Mouse (Mus musculus) kidney, postnatal 25 days (tissue): ENCODE results near the gene Mrpl54.
A peak's percentile ranks its signal among the peaks of the same experiment; 100 is the strongest.

Experiments
- DNase-seq, 2 experiments: peaks; one replicate each; pipeline ENCODE4 v3.0.0; 2021; ENCODE audit warnings: mixed read lengths in 2 of 2

The Mrpl54 gene

GRCm38 (mm10) chr10:81259225-81259884 lies 7.4 kb downstream of the Mrpl54 start:
- DNase-seq, result no peak

- no peak for DNase-seq
These were observed 9.3 kb downstream of the Mrpl54 start for GRCm38 (mm10) chr10:81257158-81258039.

- no peak for DNase-seq
These were observed 11.8 kb downstream of the Mrpl54 start for GRCm38 (mm10) chr10:81254886-81255285.

DNA sequence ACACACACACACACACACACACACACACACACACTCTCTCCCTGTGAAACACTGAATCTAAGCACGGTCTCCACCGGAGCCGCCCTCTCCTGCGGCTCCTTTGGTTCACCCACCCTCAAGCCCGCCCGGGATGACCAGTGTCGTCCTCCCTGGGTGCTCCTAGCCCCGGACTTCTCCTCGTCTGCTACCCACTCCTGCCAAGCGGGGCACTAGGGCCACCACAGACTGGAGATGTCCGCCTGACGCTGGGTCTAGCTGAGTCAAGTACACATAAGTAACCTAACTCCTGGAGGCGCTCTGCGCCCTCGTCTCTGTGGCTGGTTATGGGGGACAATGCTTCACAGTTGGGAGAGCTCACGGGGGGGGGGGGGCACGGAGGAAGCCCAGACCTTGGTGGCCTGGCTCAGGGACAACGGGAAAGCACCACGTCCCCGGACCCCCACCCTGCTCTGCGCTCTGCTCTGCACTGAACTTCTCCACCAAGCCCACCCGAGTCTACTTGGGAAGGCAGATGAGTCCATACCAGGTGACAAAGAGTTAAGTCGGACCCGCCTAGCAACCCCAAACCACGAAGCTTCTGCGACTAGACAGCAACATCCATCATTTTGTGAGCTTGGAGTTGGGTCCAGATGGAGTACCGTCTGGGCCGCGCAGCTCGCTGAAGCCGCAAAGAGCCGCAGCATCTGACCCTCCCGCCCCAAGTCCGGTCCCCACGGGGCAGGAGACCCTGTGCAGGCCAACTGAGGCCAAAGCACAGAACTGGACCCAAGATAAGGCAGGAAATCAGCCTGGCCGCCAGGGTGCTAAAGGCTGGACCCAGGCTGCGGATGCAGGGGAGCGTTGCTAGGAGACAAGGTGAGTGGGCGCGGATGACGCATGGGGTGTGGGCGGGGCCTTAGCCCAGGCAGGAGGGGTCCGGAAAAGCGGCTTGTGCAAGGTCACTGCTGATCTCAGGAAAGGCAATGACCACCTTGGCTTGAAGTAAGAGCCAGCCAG lies 14.0 kb downstream of the Mrpl54 start, which contains the start of gene Matk:
Gene Matk (plus strand): TSS at position 512 of the 996 bp plus-strand sequence.
- DNase-seq, result peak; percentile 48 to 65

- peak in 1 of 2 experiments; percentile 25 for DNase-seq
These were observed 17.3 kb downstream of the Mrpl54 start for GRCm38 (mm10) chr10:81249442-81249841.

DNA sequence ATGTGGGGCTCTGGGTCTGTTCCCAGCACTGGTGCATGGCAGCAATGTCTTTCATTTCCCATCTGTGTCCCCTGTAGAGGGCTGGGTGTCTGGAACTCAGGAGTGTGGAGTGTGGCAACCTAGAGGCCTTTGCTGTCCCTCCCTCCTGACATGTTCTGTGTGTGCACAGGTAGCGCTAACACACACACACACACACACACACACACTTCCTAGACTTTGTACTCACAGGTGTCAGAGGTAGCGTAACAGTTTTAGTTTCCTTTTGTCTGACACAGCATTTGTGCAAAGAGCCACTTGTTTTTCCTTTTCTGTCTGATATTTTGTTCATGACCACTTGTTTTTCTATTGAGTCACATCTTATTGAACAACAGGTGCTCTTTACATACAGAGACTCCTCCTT lies 18.9 kb downstream of the Mrpl54 start:
- DNase-seq, result no peak

DNA sequence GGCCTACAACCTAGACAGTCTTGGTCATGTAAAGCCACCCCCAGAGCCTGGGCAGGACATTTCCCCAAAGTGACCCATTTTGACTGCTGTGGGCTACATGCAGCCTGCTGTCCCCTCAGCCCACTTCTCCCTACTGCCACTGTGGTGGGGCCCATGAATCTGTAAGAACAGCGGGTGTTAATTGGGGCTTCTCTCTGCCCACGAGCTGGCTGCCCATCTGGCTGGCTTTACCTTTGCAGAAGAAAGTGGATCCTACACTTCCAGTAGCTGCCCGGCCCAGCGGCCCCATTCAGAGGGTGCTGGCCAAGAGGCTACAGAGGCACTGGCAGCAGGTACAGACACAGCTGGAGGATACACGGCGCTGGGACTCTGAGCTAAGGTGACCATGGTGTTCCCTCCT lies 21.6 kb downstream of the Mrpl54 start:
- DNase-seq, result no peak

- DNase-seq, result peak; percentile 79 to 84
These were observed 22.1 kb downstream of the Mrpl54 start for GRCm38 (mm10) chr10:81244595-81244994.

- no peak for DNase-seq
These were observed 22.6 kb downstream of the Mrpl54 start for GRCm38 (mm10) chr10:81244146-81244545.

- no peak for DNase-seq
These were observed 24.7 kb downstream of the Mrpl54 start for GRCm38 (mm10) chr10:81242021-81242420.

- peak in 1 of 2 experiments; percentile 65 for DNase-seq
These were observed 25.9 kb downstream of the Mrpl54 start for GRCm38 (mm10) chr10:81240876-81241275.

DNA sequence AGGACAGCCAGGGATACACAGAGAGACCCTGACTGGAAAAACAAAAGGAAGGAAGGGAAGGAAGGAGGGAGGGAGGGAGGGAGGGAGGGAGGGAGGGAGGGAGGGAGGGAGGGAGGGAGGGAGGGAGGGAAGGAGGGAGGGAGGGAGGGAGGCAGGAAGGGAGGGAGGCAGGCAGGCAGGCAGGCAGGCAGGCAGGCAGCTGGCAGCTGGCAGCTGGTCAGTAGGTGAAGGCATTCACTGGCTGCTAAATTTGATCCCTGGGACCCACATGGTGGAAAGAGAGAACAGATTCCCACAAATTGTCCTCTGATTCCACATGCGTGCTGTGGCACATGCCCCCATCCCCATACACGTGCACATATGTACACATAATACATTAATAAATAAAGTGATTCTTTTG lies 28.1 kb downstream of the Mrpl54 start:
- no peak for DNase-seq

- no peak for DNase-seq
These were observed 30.1 kb downstream of the Mrpl54 start for GRCm38 (mm10) chr10:81236471-81237268.

DNA sequence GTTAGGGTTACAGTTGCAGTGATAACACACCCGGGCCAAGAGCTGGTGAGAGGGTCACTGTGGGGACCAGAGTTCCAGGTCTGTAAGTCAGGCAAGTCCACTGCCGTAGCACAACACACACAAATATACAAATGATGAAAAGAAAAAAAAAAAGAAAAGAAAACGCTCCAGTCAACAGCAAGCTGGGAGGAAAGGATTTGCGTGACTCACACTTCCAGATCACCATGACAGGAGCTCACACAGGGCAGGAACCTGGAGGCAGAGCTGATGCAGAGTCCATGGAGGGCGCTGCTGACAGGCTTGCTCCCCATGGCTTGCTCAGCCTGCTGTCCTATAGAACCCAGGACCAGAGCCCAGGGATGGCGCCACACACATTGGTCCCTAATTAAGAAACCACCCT lies 32.5 kb downstream of the Mrpl54 start:
- no peak for DNase-seq

GRCm38 (mm10) chr10:81233226-81233585 lies 33.5 kb downstream of the Mrpl54 start:
- no peak for DNase-seq

- DNase-seq, result peak; percentile 94 to 95
These were observed 34.0 kb downstream of the Mrpl54 start, which contains the start of gene Zfr2 for GRCm38 (mm10) chr10:81232580-81233225. Zfr2 (plus strand) TSS chr10:81233155.

- no peak for DNase-seq
These were observed 35.3 kb downstream of the Mrpl54 start for GRCm38 (mm10) chr10:81231436-81231835.

GRCm38 (mm10) chr10:81230438-81231332 lies 36.0 kb downstream of the Mrpl54 start, which contains the start of gene Atcay:
Atcay (minus strand) TSS chr10:81230833.
- peak in 1 of 2 experiments; percentile 17 for DNase-seq

DNA sequence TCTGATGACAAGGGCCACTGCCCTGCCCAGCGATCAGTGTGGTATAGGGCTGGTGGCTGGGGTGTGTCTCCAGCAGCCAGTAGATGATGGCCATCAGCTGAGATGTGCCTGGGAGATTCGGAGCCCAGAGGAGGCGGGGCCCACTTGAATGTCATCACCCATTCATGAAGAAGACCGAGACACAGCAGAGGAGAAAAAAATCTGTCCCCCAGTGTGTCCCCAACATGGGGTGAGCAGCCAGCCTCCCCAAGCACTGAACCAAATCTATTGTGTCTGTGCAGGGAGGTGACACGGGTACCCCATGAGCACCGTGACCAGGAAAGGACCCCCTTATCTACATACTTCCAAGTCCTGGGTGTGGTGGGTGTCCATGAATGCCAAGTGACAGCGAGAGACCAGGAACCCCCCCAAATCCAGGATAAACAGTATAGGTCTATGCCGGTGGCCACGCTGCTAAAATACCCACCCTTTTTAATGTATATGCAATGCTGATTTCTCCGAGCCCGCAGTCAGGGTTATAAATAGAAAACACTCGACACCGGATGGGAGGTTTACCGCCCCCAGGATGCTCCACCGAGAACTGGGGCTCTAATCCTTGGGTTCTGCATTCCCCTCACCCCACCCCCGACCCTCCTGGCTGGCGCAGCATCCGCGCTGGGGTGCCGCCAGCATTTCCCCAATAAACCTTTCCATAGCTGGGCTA lies 36.8 kb downstream of the Mrpl54 start:
- no peak for DNase-seq
